Mouse (Mus musculus) limb, embryonic 14.5 days (tissue): Measurements from ENCODE around the gene Nsf. TPM values are rescaled to one million over a fixed set of nuclear protein-coding genes. Genes with fewer than 3 reads are reported as not detected.

ENCODE experiments used
- ATAC-seq: fragments of 200-750 bp; cut with Nextera tagmentation; 2 replicates; pipeline ENCODE4 v1.8.0; 2017; ENCODE audit warnings: low read depth, moderate number of reproducible peaks, moderate TSS enrichment; ENCODE audit not compliant: low FRiP score
- DNase-seq: peaks from one replicate; pipeline ENCODE4 v3.0.0-alpha.2; 2015; ENCODE audit warnings: low spot score
- H3K27ac ChIP-seq: fragments of 300-500 bp; sonication (generic); replicated peaks from 2 replicates; pipeline ENCODE4 v1.5.1; 2014; ENCODE audit warnings: low read depth, mild to moderate bottlenecking, low read length, moderate library complexity, mixed read lengths
- H3K27me3 ChIP-seq: fragments of 300-500 bp; sonication (generic); 2 replicates; pipeline ENCODE4 v1.6.1; 2014; ENCODE audit warnings: low read length, mixed read lengths; ENCODE audit not compliant: control insufficient read depth, insufficient read depth
- H3K36me3 ChIP-seq: fragments of 300-500 bp; sonication (generic); 2 replicates; pipeline ENCODE4 v1.6.1; 2014; ENCODE audit warnings: mild to moderate bottlenecking, low read length, moderate library complexity, mixed read lengths; ENCODE audit not compliant: control insufficient read depth, insufficient read depth
- H3K4me1 ChIP-seq: fragments of 300-500 bp; sonication (generic); 2 replicates; pipeline ENCODE4 v1.6.1; 2014; ENCODE audit warnings: antibody characterized with exemption, low read length, mixed read lengths; ENCODE audit not compliant: control insufficient read depth, insufficient read depth
- H3K4me2 ChIP-seq: fragments of 300-500 bp; sonication (generic); replicated peaks from 2 replicates; pipeline ENCODE4 v1.6.1; 2014; ENCODE audit warnings: low read depth, mild to moderate bottlenecking, low read length, moderate library complexity; ENCODE audit not compliant: severe bottlenecking
- H3K4me3 ChIP-seq: fragments of 300-500 bp; sonication (generic); replicated peaks from 2 replicates; pipeline ENCODE4 v1.5.1; 2014; ENCODE audit warnings: low read length
- H3K9ac ChIP-seq: fragments of 300-500 bp; sonication (generic); 2 replicates; pipeline ENCODE4 v1.6.1; 2014; ENCODE audit warnings: mild to moderate bottlenecking, low read depth, low read length, moderate library complexity; ENCODE audit not compliant: severe bottlenecking
- H3K9me3 ChIP-seq: fragments of 300-500 bp; sonication (generic); 2 replicates; pipeline ENCODE4 v1.6.1; 2016; ENCODE audit warnings: low read length; ENCODE audit not compliant: control insufficient read depth
- POLR2A ChIP-seq: fragments of 200-500 bp; IDR thresholded peaks from 2 replicates; pipeline ENCODE4 v1.8.0; 2012; ENCODE audit warnings: inconsistent platforms, mild to moderate bottlenecking, moderate library complexity, borderline replicate concordance; ENCODE audit not compliant: insufficient read depth, insufficient read length; ENCODE audit errors: extremely low read depth
- WGBS: fragments of 180-500 bp; shearing (Covaris S2); extraction: QIAGEN DNeasy Blood & Tissue Kit; methylation state at CpG from one replicate; pipeline ENCODE4 v1.1.7; 2014; 5-methylcytosine and 5-hydroxymethylcytosine counted together
- polyA plus RNA-seq, 2 experiments: library from polyadenylated mRNA; depleted of rRNA in 1 of 2; stranded (reverse) in 1 of 2; unstranded in 1 of 2; fragments of >200 nt; fragmentation: Nextera tagmentation in 1 of 2; extraction: Ambion mirVana in 1 of 2; gene quantifications; 2 replicates each; pipeline versions ENCODE4 v1.2.1 to v1.2.3; 2012 to 2014

Nsf gene
- polyA plus RNA-seq, 2 experiments = 33.5 to 43.6 TPM

- DNase-seq (no peak), ATAC-seq (no peak)
- peaks cover 18% of the 10 kb centered on the region for H3K4me1 ChIP-seq
- peaks cover 11% of the 10 kb centered on the region for H3K36me3 ChIP-seq
- H3K4me3 ChIP-seq = no peak overlapping the region
- no peak overlapping the region for H3K27ac ChIP-seq
- TF ChIP-seq POLR2A = no peak
- no peaks in the 10 kb centered on the region for H3K9me3 ChIP-seq
- no peak overlapping the region for H3K4me2 ChIP-seq
- H3K27me3 ChIP-seq = no peaks in the 10 kb centered on the region
- no peak overlapping the region for H3K9ac ChIP-seq
- 88% methylated on average over 11 of the region's 11 CpGs for WGBS
Observed at GRCm38 (mm10) chr11:103896966-103897750, 56.7 kb downstream of the Nsf start.

- Histone ChIP-seq H3K9me3 (no peaks in the 10 kb centered on the region), H3K36me3 (peaks cover 11% of the 10 kb centered on the region), H3K27me3 (no peaks in the 10 kb centered on the region), H3K4me2 (no peak overlapping the region), H3K27ac (no peak overlapping the region), H3K4me1 (peaks cover 12% of the 10 kb centered on the region), H3K4me3 (no peak overlapping the region), H3K9ac (no peak overlapping the region)
- DNase-seq (no peak), ATAC-seq (no peak)
- TF ChIP-seq POLR2A = no peak
- 86% methylated on average over 4 of the region's 4 CpGs for WGBS
Observed at GRCm38 (mm10) chr11:103896056-103896455, 57.8 kb downstream of the Nsf start.

GRCm38 (mm10) chr11:103892831-103893230 lies 61.0 kb downstream of the Nsf start:
- DNase-seq = peak; percentile 22

GRCm38 (mm10) chr11:103891781-103892180 lies 62.1 kb downstream of the Nsf start:
- ATAC-seq = no peak
- Histone ChIP-seq H3K9ac (no peak overlapping the region), H3K27me3 (no peaks in the 10 kb centered on the region), H3K4me2 (no peak overlapping the region), H3K9me3 (no peaks in the 10 kb centered on the region), H3K4me3 (no peak overlapping the region), H3K4me1 (no peaks in the 10 kb centered on the region), H3K36me3 (peaks cover 14% of the 10 kb centered on the region), H3K27ac (no peak overlapping the region)
- no peak for DNase-seq
- 76% methylated on average over 10 of the region's 10 CpGs for WGBS
- TF ChIP-seq POLR2A = no peak

More at GRCm38 (mm10) chr11:103892831-103893230, 61.0 kb downstream of the Nsf start:
- Histone ChIP-seq H3K36me3 (peaks cover 14% of the 10 kb centered on the region), H3K27me3 (no peaks in the 10 kb centered on the region), H3K4me1 (no peaks in the 10 kb centered on the region), H3K4me2 (no peak overlapping the region), H3K9me3 (no peaks in the 10 kb centered on the region), H3K9ac (no peak overlapping the region), H3K27ac (no peak overlapping the region), H3K4me3 (no peak overlapping the region)
- WGBS = 79% methylated on average over 10 of the region's 10 CpGs
- ATAC-seq = no peak
- no peak for TF ChIP-seq POLR2A

GRCm38 (mm10) chr11:103890337-103891186 lies 63.3 kb downstream of the Nsf start:
- H3K27ac ChIP-seq = no peak overlapping the region
- no peaks in the 10 kb centered on the region for H3K27me3 ChIP-seq
- no peaks in the 10 kb centered on the region for H3K9me3 ChIP-seq
- no peak overlapping the region for H3K9ac ChIP-seq
- WGBS = 89% methylated on average over 23 of the region's 23 CpGs
- DNase-seq (no peak), ATAC-seq (no peak)
- no peak for TF ChIP-seq POLR2A
- peaks cover 14% of the 10 kb centered on the region for H3K36me3 ChIP-seq
- H3K4me2 ChIP-seq = no peak overlapping the region
- no peaks in the 10 kb centered on the region for H3K4me1 ChIP-seq
- H3K4me3 ChIP-seq = no peak overlapping the region
